Mouse (Mus musculus): Measurements from ENCODE around the gene Gmfg. TPM values are rescaled to one million over a fixed set of nuclear protein-coding genes. Genes with fewer than 3 reads are reported as not detected.

The Gmfg gene
- polyA plus RNA-seq, 1 experiment, result 354 TPM

GRCm38 (mm10) chr7:28427738-28428137 is 9.5 kb upstream of the Gmfg start:
- Histone ChIP-seq H3K4me1 (ENCODE audit: control insufficient read depth, insufficient read depth, low read length) (peaks cover 2% of the 10 kb centered on the region; the same call in 1 of the 2 replicates), H3K27ac (ENCODE audit: control insufficient read depth, insufficient read depth, low read depth, low read length, poor library complexity) (no peak overlapping the region), H3K4me3 (replicated peaks; ENCODE audit: control insufficient read depth, low read depth, low read length) (no peak overlapping the region)
- TF ChIP-seq POLR2A (IDR thresholded peaks at IDR 0.05; ENCODE audit: borderline replicate concordance, control insufficient read depth, low read depth, low read length), result no peak
- TF ChIP-seq CTCF (IDR thresholded peaks at IDR 0.05; ENCODE audit: control insufficient read depth, insufficient read depth, low read length), result no peak

- Histone ChIP-seq H3K27ac (ENCODE audit: control insufficient read depth, insufficient read depth, low read depth, low read length, poor library complexity) (no peak overlapping the region), H3K4me1 (ENCODE audit: control insufficient read depth, insufficient read depth, low read length) (peaks cover 5% of the 10 kb centered on the region; the same call in 1 of the 2 replicates), H3K4me3 (replicated peaks; ENCODE audit: control insufficient read depth, low read depth, low read length) (no peak overlapping the region)
- TF ChIP-seq CTCF (IDR thresholded peaks at IDR 0.05; ENCODE audit: control insufficient read depth, insufficient read depth, low read length), result no peak
- no peak for TF ChIP-seq POLR2A (IDR thresholded peaks at IDR 0.05; ENCODE audit: borderline replicate concordance, control insufficient read depth, low read depth, low read length)
- 16% methylated on average over 1 of the region's 1 CpGs for WGBS
Observed at GRCm38 (mm10) chr7:28430512-28430911, 6.7 kb upstream of the Gmfg start.

GRCm38 (mm10) chr7:28432252-28432651 is 5.0 kb upstream of the Gmfg start:
- Histone ChIP-seq H3K4me3 (replicated peaks; ENCODE audit: control insufficient read depth, low read depth, low read length) (no peak overlapping the region), H3K4me1 (ENCODE audit: control insufficient read depth, insufficient read depth, low read length) (peaks cover 5% of the 10 kb centered on the region; the same call in 1 of the 2 replicates), H3K27ac (ENCODE audit: control insufficient read depth, insufficient read depth, low read depth, low read length, poor library complexity) (no peak overlapping the region)
- TF ChIP-seq CTCF (IDR thresholded peaks at IDR 0.05; ENCODE audit: control insufficient read depth, insufficient read depth, low read length) (no peak), POLR2A (IDR thresholded peaks at IDR 0.05; ENCODE audit: borderline replicate concordance, control insufficient read depth, low read depth, low read length) (no peak)
- 79% methylated on average over 2 of the region's 2 CpGs for WGBS

GRCm38 (mm10) chr7:28435660-28436259 is 1.5 kb upstream of the Gmfg start:
- whole genome bisulfite sequencing, result 13% methylated on average over 68 of the region's 70 CpGs
- peak overlapping the region; percentile 37; the same call in 1 of the 2 replicates for H3K27ac ChIP-seq (ENCODE audit: control insufficient read depth, insufficient read depth, low read depth, low read length, poor library complexity)

GRCm38 (mm10) chr7:28436271-28436904 is 859 bp upstream of the Gmfg start:
- TF ChIP-seq CTCF (IDR thresholded peaks at IDR 0.05; ENCODE audit: control insufficient read depth, insufficient read depth, low read length), result peak; percentile 75
- TF ChIP-seq POLR2A (IDR thresholded peaks at IDR 0.05; ENCODE audit: borderline replicate concordance, control insufficient read depth, low read depth, low read length), result peak; percentile 71; the same call in 1 of the 2 replicates
- peak overlapping the region; percentile 78 for H3K4me3 ChIP-seq (replicated peaks; ENCODE audit: control insufficient read depth, low read depth, low read length)
- H3K4me1 ChIP-seq (ENCODE audit: control insufficient read depth, insufficient read depth, low read length), result peaks cover 3% of the 10 kb centered on the region; the same call in 1 of the 2 replicates
- WGBS, result under 1% methylated on average over 62 of the region's 64 CpGs
- peak overlapping the region; percentile 76 for H3K27ac ChIP-seq (ENCODE audit: control insufficient read depth, insufficient read depth, low read depth, low read length, poor library complexity)

More at GRCm38 (mm10) chr7:28435660-28436259, 1.5 kb upstream of the Gmfg start:
- no peak for TF ChIP-seq POLR2A (IDR thresholded peaks at IDR 0.05; ENCODE audit: borderline replicate concordance, control insufficient read depth, low read depth, low read length)
- no peak for TF ChIP-seq CTCF (IDR thresholded peaks at IDR 0.05; ENCODE audit: control insufficient read depth, insufficient read depth, low read length)
- peaks cover 3% of the 10 kb centered on the region; the same call in 1 of the 2 replicates for H3K4me1 ChIP-seq (ENCODE audit: control insufficient read depth, insufficient read depth, low read length)
- peak overlapping the region; percentile 58 for H3K4me3 ChIP-seq (replicated peaks; ENCODE audit: control insufficient read depth, low read depth, low read length)

GRCm38 (mm10) chr7:28437964-28438363 is 717 bp downstream of the Gmfg start:
- H3K4me1 ChIP-seq (ENCODE audit: control insufficient read depth, insufficient read depth, low read length), result peaks cover 2% of the 10 kb centered on the region; the same call in 1 of the 2 replicates
- H3K27ac ChIP-seq (ENCODE audit: control insufficient read depth, insufficient read depth, low read depth, low read length, poor library complexity), result no peak overlapping the region
- no peak overlapping the region for H3K4me3 ChIP-seq (replicated peaks; ENCODE audit: control insufficient read depth, low read depth, low read length)
- TF ChIP-seq POLR2A (IDR thresholded peaks at IDR 0.05; ENCODE audit: borderline replicate concordance, control insufficient read depth, low read depth, low read length) (no peak), CTCF (IDR thresholded peaks at IDR 0.05; ENCODE audit: control insufficient read depth, insufficient read depth, low read length) (no peak)

GRCm38 (mm10) chr7:28438771-28439170 is 1.5 kb downstream of the Gmfg start:
- H3K4me3 ChIP-seq (replicated peaks; ENCODE audit: control insufficient read depth, low read depth, low read length), result no peak overlapping the region
- 68% methylated on average over 2 of the region's 2 CpGs for WGBS
- no peak overlapping the region for H3K27ac ChIP-seq (ENCODE audit: control insufficient read depth, insufficient read depth, low read depth, low read length, poor library complexity)
- no peak for TF ChIP-seq CTCF (IDR thresholded peaks at IDR 0.05; ENCODE audit: control insufficient read depth, insufficient read depth, low read length)
- TF ChIP-seq POLR2A (IDR thresholded peaks at IDR 0.05; ENCODE audit: borderline replicate concordance, control insufficient read depth, low read depth, low read length), result no peak
- H3K4me1 ChIP-seq (ENCODE audit: control insufficient read depth, insufficient read depth, low read length), result peaks cover 2% of the 10 kb centered on the region; the same call in 1 of the 2 replicates

- peak overlapping the region; percentile 79 for H3K4me3 ChIP-seq (replicated peaks; ENCODE audit: control insufficient read depth, low read depth, low read length)
- TF ChIP-seq POLR2A (IDR thresholded peaks at IDR 0.05; ENCODE audit: borderline replicate concordance, control insufficient read depth, low read depth, low read length) (peak; percentile 58; the same call in 1 of the 2 replicates), CTCF (IDR thresholded peaks at IDR 0.05; ENCODE audit: control insufficient read depth, insufficient read depth, low read length) (no peak)
- WGBS, result 4% methylated on average over 2 of the region's 2 CpGs
- H3K4me1 ChIP-seq (ENCODE audit: control insufficient read depth, insufficient read depth, low read length), result peaks cover 6% of the 10 kb centered on the region; the same call in 1 of the 2 replicates
- peak overlapping the region; percentile 98 for H3K27ac ChIP-seq (ENCODE audit: control insufficient read depth, insufficient read depth, low read depth, low read length, poor library complexity)
Observed at GRCm38 (mm10) chr7:28440739-28441138, 3.5 kb downstream of the Gmfg start.

All from bone marrow, adult 2 months (tissue).